Mouse (Mus musculus) bone marrow macrophage, adult 2 months (primary cell): ENCODE results near the gene Gm11096.

Experiments used
- CTCF ChIP-seq: IDR thresholded peaks from 2 replicates; pipeline ENCODE4 v1.5.1; 2012; ENCODE audit warnings: low read depth, mild to moderate bottlenecking, low read length, moderate library complexity
- POLR2A ChIP-seq: IDR thresholded peaks from 2 replicates; pipeline ENCODE4 v1.6.1; 2012; ENCODE audit warnings: mild to moderate bottlenecking, low read depth, low read length, borderline replicate concordance

GRCm38 (mm10) chr17:81432733-81433132, 8.8 kb upstream of the Gm11096 start:
- TF ChIP-seq POLR2A (no peak), CTCF (no peak)
